Mouse (Mus musculus): ENCODE data around the gene Ilvbl.
"Not testable (repeated sequence)": the region's sequence is repeated elsewhere in the genome, so short reads cannot be mapped to it uniquely, and the experiment has no call there.

Gene Ilvbl

DNA sequence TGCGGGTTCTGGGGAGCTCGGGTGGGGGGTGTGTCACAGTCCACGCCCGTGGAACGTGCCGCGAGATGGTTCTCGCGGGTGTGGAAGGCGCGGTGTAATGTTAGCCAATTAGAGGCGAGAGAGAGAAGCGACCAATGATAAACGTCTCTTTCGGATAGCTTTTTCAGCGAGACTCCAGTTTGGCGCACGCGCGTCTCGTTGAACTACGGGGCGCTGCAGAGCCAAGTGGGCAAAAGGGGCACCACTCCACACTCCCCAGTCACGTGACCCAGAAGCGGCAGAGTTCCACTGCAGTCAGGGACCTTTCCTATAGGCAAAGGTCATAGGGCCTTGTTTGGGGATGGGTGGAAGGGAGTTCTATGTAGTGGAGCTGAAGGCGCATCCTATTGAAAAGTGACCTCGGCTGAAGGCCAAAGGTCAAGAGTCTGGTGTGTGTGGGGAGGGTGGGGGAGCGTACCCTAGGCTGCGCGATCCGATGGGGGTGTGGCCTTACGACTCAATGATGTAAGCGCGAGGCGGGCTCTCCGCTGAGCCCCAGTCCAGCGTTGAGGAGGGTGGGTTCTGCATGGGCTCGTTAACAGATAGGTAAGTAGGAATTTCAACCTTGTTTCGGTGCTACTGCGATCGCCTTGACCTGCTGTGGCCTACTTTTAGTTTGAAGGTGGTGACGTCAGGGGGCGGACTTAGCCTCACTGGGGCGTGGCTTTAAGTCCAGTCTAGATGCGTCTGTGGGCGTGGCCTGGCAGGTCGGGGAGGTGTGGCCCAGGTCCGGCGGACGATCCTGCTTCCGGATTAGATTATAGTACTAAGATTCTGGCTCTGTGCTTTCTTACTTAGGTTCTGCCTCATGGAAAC, at the start of gene Ilvbl:
Ilvbl (plus strand) TSS at position 97 of the 855 bp plus-strand sequence.
- peak; percentile 91 for DNase-seq (ENCODE audit: low spot score)

DNA sequence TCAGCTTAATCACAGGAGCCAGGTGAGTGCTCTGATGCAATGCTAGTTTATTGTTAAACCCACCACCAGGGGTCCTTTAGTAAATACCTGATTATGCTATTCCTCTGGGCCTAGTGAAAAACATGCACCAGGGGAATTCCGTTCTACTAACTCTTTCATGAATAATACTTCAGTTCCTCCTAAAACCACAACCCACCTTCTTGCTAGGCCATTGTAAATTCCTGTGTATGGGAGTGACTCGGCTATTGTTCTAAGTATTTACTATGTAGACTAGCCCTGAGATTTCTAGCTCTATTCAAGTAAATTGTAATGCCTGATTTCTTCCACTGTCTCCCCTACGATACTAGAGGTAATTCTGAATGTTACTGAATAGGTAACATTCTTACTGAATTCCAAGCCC, 49.1 kb upstream of the Ilvbl start:
- not testable (repeated sequence) for DNase-seq (ENCODE audit: low spot score)

DNA sequence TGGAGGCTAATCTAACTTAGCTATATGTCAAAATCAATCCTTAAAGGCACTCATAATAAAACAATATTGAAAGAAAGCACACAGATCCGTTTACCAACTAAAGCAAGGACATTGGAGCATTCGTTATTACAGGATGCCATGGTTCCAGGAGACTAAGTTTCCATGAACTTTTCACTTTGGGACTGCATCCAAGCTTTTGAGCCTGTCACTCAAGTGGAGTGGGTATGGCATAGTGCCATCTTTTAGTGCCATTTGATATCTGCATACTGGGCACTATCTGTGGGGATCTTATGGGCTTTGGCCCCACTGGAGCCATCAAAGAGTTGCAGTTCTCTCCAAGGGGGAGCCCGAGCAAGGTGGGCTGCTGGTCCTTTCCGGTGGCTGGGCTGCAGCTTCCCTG, 48.6 kb upstream of the Ilvbl start:
- DNase-seq (ENCODE audit: low spot score): no peak

DNA sequence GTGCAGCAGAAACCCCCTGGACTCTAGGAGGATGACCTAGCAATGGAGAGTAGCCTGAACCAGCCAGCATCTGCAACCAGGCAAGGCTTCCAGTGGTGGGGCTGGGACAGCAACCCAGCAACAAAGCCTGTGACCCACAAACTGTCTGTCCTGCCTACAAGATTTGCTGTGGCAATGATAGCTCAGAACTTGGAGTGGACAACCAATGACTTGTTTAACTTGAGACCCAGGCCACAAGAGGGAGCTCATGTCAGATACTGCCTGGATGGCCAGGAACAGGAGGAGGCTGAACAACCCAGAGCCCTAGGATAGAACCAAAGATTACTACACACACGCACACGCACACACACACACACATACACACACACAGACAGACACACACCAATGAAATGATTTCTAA, 33.2 kb upstream of the Ilvbl start:
- no peak for DNase-seq (ENCODE audit: low spot score)

DNA sequence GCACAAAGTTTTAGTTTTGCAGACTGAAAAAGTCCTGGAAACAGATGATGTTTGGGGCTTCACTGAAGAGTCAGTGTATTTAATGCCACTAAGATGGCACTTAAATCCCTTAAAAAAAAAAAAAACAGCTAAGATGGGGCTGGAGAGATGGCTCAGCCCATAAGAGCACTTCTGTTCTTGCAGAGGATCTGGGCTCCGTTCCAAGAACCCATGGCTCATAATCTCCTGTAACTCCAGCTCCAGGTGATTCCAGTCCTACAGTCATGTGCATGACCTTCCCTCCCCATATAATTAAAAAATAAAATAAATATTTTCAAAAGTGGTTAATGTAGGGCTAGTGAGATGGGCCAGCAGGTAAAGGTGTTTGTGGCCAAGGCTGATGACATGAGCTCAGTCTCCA, 9.1 kb upstream of the Ilvbl start:
- DNase-seq (ENCODE audit: low spot score): no peak

DNA sequence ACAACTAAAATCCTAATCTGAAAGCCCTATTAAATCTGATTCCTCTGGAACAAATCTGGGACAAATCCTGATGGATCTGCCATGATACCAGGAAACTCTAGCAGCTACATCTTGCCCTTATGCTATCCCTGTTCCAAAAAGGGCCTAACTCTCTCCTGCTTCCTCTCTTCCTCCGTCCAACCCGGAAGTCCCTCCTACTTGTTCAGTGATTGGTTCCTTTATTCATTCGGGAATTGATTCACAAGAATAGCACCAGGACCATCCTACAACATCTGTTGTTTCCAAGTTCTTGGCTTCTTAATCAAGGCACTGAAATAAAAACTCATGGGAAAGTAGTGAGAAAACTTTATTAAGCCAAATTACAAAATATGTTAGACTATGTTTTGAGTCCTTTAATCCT, 5.0 kb upstream of the Ilvbl start:
- DNase-seq (ENCODE audit: low spot score): no peak

DNA sequence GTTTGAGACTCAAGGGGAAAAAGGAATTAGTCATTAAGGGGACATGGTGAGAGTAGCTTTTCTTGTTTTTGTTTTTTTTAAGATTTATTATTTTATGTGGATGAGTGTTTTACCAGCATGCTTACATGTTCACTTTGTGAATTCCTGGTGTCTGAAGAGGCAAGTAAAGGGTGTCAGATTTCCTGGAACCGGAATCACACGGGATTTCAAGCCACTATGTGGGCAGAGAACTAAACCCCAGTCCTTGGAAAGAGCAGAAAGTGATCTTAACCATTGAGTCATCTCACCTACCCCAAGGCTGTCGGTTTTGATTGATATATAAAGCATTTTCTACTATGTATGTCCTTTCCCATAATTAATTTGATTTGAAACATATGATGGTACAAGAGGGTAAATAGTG, 4.5 kb upstream of the Ilvbl start:
- DNase-seq (ENCODE audit: low spot score): no peak

DNA sequence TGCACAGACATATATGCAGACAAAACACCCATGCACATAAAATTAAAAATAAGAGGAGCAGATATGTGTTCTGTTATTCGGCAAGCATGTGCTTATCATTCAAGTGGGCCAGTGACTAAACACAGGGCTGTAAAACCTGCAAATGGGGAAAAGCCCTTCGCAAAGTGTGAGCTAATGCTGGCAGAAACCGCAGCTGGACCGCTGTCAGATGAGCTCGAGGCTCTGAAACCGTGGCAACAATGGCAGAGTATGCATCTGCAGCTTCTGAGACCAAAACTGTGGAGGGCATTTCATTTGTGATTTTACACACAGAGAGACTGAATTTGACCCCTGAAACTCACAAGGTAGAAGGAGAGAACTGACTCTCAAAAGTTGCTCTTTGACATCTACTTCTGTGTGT, 3.7 kb upstream of the Ilvbl start:
- no peak for DNase-seq (ENCODE audit: low spot score)

DNA sequence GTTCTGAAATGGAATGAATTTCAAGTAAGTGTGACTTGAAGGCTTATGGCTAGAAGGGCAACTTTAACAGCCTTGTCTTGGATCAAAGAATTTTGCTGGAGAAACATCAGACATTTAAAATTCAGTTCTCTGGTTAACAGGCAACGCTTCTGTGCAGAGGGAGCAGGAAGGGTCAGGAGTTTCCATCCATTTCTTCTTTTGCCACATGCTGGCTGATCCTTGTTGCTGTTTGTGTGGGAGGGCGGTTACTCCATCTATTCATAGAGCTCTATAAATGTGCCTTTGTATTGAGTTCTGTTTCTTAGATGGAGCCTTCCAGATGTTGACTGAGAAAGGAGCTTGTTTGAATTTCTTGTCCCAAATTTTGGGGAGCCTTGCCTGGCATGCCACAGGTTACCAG, 3.2 kb upstream of the Ilvbl start:
- DNase-seq (ENCODE audit: low spot score): no peak

DNA sequence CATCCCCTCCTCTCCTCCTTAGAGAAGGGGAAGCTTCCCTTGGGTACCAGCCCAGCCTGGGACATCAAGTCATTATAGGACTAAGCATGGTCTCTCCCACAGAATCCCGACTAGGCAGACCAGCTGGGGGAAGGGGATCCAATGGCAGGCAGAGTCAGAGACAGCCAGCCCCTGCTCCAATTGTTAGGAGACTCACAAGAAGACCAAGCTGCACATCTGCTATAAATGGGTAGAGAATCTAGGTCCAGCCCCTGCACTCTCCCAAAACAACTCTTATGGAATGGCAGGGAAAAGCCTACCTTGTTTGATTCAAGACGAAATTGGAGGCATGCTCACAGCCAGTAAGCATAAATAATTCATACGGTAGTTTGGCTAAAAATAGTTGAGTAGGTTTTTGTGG, 920 bp upstream of the Ilvbl start:
- no peak for DNase-seq (ENCODE audit: low spot score)

DNA sequence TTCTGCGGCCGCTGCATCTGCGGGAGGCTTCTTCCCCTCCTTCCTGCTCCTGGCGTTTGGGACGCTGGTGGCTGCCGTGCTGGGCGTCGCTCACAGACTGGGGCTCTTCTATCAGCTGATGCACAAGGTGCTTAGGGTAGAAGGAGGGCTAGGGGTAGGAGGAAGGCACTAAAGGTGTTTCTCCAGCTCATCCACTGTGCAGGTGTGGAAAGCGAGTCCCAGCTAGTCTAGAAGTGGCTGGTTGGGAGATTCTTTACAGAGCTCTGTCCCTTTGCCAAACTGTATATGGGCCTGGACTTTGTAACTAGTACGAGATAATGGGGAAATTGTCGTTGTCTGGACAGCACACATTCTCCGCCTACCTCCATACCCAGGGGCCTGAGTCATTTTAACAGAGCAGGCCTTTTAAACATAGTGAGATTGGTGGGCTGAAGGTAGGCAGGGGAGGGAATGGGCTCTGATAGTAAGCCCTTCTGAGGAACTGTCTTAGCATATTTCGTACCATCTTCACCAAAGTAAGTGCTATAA, 1.0 kb downstream of the Ilvbl start:
- DNase-seq (ENCODE audit: low spot score): no peak

DNA sequence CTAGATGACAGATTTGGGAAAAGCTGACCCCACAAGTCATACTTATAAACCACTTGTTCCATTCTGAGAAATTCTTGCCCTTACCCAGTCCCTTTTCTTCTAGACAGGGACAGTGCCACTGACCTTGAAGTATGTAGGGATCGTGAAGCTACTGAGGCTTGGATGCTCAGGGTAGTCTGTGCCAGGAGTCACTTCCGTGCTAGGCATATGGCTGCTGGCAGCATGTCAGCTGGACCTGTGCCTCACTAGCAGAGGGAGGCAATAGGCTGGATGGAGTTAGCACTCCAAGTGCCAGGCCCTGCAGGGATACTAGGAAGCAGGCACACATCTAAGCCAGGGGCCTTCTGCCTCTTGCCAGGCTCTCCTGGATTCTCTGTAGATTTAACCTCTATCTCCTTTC, 1.5 kb downstream of the Ilvbl start:
- DNase-seq (ENCODE audit: low spot score): no peak

DNA sequence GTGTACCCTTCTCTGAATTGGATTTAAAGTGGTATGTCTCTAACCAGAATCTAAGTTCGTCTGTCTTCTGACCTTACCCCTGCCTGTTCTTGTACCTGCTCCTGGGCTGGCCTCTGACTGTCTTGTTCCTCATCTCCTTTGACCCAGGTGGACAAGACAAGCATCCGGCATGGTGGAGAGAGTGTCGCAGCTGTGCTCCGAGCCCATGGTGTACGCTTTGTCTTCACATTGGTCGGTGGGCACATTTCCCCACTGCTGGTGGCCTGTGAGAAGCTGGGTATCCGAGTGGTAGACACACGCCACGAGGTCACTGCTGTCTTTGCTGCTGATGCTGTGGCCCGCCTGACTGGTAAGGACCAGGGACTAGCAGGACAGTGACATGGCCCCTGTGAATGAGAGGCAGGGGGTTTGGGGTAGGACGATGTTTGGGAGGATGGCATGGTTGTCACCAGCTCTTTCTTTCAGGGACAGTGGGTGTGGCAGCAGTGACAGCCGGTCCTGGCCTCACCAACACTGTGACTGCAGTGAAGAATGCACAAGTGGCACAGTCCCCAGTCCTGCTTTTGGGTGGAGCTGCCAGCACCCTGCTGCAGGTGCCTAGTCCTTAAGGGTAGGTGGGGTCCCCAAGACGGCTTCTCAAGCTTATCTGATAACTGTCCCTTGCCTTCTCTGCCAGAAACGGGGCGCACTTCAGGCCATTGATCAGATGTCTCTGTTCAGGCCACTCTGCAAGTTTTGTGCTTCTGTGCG, 2.5 kb downstream of the Ilvbl start:
- no peak for DNase-seq (ENCODE audit: low spot score)

DNA sequence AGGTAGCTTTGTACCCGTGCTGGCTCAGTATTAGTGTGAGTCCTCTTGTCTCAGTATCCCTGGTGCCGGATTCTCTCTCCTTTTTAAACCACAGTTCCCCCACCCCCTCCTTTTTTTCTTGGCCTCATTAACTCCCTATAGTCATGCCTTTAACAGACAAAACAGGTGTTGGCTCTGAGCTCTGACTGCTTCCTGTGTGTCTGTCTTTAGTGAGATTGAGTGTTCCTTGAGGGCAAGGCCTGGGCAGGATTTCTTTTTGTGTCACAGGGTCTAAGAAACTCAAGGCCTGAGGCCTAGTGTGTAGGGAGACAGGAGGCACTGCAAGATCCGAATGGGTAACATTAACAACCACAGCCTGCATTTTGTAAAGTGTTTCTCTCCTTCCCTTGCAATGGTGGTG, 4.1 kb downstream of the Ilvbl start:
- no peak for DNase-seq (ENCODE audit: low spot score)

DNA sequence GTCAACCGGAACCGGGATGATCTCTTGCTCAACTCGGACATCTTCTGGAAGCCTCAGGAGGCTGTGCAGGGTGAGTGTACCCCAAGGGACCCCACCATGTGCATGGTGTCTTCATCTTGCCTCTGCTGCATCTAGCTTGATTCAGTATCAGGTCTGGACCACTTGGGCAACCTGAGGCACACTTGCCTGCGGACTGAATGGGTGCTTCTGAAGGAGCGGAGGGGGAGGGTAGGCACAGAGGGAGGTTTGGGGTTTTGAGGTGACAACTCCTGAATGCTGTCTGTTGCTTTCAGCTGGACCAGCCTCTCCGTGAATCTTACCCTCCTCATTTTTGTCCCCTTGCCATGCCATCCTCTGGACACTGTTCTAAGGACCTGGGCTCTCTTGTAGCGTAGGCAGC, 7.0 kb downstream of the Ilvbl start:
- DNase-seq (ENCODE audit: low spot score): no peak

DNA sequence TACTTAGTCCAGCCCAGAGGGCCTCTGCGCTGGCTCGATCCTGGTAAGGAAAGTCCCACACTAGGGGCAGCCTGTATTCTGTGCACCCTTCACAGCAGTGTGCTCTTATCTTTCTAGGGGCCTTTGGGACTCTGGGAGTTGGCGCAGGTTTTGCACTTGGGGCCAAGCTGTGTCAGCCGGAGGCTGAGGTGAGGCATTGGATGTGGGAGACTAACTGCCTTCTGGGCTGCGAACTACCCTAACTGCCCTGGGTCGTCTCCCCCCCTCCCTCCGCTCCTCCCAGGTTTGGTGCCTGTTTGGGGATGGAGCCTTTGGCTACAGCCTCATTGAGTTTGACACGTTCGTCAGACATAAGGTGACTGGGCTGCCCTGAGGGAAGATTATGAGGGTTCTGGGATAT, 9.2 kb downstream of the Ilvbl start:
- no peak for DNase-seq (ENCODE audit: low spot score)

DNA sequence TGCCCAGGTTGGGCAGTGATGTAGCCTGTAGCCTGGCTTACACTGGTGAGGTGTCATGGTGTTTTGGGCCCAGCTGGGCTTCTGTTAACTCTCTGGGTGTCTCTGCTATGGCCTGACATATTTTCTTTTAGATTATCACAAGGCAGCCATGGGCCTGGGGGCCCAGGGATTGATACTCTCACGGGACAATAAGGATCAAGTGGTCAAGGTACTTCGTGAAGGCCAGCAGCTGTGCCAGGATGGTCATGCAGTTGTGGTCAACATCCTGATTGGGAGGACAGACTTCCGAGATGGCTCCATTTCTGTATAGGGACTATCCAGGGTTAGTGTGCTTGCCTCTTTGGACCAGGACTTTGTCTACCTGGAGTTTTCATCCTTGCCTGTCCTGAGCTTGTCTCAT, 9.8 kb downstream of the Ilvbl start:
- no peak for DNase-seq (ENCODE audit: low spot score)

DNA sequence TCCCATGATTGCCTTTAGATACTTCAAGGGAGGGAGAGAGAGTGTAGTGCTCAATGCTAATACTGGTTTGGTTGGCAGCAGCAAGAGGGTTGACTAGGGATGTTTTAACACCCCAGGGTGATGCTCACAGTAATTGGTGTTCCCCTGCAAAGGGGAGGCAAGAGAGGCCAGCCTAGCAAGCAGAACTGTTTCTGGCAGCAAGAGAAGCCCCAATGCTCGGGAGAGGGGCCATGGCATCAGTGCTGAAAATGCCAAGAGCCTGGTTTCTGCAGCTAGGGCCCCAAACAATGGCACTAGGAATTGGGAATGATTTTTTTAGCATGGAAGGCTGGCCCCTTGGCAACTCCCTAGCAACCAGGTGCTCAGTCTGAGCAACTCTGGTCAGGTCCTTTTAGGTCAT, 10.8 kb downstream of the Ilvbl start:
- DNase-seq (ENCODE audit: low spot score): no peak

DNA sequence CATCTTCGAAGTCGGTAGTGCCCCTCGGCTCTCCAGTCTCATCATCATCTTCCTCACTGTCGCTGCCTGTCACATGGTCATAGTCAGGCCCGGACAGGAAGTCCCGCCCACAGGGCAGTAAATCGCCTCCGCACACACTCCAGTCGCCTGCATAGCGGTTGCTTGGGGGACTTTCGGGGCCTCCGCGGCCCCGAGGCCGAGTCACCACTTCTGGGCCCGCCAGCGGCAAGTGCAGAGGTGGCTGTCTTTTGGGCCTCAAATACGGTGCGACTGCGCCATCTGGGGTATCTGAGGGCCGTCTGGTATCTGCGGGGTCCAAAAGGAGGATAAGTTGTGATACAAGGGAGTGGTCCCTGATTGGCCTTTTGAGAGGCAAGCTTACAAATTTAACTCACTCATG, 11.5 kb downstream of the Ilvbl start:
- no peak for DNase-seq (ENCODE audit: low spot score)

DNA sequence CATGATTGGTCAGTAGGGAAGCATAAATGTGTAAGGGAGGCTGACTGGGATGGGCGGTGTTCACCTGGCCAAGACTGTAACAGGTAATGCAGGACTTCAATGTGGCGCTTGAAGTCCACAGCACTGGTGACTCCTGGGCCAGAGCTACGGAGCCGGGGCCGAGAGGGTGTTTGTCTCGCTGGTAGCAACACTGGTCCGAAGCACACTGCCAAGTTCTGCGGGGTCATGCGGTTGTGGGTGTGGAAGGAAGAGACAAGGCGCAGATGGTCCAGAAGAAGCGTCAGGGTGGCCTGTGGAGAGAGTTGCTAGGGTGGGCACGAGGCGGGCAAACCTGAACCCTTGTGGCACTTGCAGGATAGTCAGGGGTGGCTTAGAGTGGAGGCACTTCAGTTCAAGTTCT, 11.9 kb downstream of the Ilvbl start:
- no peak for DNase-seq (ENCODE audit: low spot score)

DNA sequence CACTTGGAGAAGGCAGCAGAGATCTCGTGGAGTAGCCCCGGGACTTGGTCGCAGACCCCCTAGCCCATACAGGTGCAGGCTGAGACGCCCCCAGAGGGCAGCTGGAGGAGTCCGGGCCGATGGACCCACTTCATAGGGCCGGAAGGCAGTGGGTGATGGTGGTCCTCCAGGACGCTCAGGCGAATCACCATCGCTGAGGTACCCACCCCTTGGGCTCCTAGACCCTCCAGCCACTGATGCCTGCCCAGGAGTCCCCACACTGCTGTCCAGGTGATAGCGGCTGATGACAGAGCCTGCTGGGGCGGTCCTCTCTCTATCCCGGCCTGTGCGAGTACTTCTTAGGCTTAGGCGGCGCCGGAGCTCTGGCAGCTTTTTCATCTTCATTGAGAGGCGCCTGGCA, 15.1 kb downstream of the Ilvbl start:
- no peak for DNase-seq (ENCODE audit: low spot score)

DNA sequence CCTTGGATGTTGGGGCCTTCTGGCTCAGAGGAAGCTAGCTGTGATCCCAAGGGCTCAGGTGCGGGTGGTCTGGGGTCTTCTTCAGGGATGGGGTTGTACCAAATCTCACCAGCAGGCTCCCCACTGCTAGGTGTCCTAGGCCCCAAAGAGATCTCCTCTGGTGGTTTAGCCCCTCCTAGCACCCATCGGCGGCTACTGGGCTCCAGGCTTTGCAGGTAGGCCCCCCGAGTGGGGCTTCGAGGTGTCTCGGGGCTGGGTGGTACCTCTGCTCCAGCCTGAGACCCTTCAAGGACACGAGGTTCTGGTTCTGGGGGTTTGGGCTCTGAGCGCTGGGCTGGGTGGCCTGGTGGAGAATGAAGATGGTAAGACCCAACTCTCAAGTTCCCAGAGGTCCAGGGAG, 15.8 kb downstream of the Ilvbl start:
- no peak for DNase-seq (ENCODE audit: low spot score)

DNA sequence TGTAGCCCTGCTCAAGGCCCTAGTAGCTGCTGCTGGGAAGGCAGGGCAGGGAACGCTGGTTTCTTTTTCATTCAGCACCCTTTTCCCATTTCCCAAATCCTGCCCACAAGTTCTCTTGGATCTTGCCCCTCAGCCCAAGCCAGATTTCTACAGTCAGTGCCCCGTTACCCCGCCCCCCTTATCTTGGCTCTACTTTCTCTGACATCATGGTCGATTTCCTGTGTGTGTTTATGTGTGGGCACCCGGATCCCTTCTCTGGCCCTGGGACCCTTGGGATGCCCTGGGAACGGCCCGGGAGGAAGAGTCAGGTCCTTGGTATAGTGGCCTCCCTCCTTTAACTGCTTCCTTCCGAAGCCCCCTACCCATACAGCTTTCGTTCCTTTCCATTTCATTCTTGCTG, 16.6 kb downstream of the Ilvbl start:
- no peak for DNase-seq (ENCODE audit: low spot score)
